Mouse (Mus musculus): Measurements from ENCODE around the gene Secisbp2. TPM values are rescaled to one million over a fixed set of nuclear protein-coding genes. Genes with fewer than 3 reads are reported as not detected.

Gene Secisbp2
- total RNA-seq (2012; rRNA removed): 23.2 and 26.6 TPM in 2 replicates
- 22.9 and 24.4 TPM in 2 replicates for total RNA-seq (2014; rRNA removed)
- polyA plus RNA-seq (2012; ENCODE audit: insufficient read length, low read depth): 25.6 and 28.8 TPM in 2 replicates

DNA sequence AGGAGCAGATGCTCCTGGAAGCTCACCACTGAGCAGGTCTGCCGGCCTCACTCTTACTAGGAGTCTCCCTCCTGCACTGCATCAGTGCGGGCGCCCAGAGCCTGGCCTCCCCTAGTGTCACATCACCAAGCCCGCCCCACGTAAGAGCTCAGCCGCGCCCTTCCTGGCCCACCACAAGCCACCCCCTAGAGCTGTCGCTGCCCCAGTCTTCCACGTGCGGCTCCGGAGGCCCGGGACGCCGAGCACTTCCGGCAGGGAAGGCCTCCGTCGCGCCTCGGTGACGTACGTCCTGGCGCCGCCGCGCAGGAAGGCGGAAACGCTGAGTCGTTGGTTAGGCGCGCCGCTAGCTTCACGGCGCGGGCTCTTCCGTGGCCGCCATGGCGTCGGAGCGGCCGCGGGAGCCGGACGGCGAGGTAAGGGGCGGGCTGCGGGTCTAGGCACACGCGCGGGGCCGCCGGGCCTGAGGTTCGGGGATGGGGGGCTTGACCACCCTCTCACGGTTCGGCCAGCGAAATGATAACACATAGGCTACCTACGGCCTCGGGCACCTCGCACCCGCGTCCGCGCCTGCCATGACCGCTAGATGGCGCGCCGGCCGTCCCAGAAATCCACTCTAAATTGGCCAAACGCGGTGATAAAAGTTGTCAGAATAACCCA lies at the start of gene Secisbp2:
Gene Secisbp2, plus strand, starts transcription at position 290 of the 657 bp plus-strand sequence.
- H3K4me3 ChIP-seq (replicated peaks in 1 of 3; ENCODE audit: low read depth in 2 of 3, low read length in 2 of 3, poor library complexity in 1 of 3): peak within 1 kb of the TSS; percentile 69 to 75 (median 74)
- peaks cover 57% of the 10 kb centered on the region for H3K79me2 ChIP-seq (replicated peaks; ENCODE audit: control insufficient read depth, extremely low read depth, insufficient read depth, poor library complexity, severe bottlenecking)
- peaks cover 35 to 54% of the 10 kb centered on the region in 2 experiments for H3K36me3 ChIP-seq (replicated peaks in 1 of 2; ENCODE audit: control insufficient read depth in 1 of 2, insufficient read depth in 1 of 2, low read length in 1 of 2)
- peak; percentile 90 for DNase-seq (ENCODE audit: extremely low read depth)
- dilution Hi-C loops (cut with MboI; ENCODE audit: extremely low pct_ligation_motif_present, extremely low pct_unique_long_range_greater_than_20kb, low sequenced_read_pairs): no loop called here
- H3K4me2 ChIP-seq (ENCODE audit: insufficient read depth, low read depth, poor library complexity, severe bottlenecking): peak within 1 kb of the TSS; percentile 65
- H3K27ac ChIP-seq (ENCODE audit: insufficient read depth, low read depth): peak within 1 kb of the TSS; percentile 67
- H3K9me3 ChIP-seq (replicated peaks; ENCODE audit: low read length): no peaks in the 10 kb centered on the region
- peaks cover 5 to 24% of the 10 kb centered on the region in 2 experiments for H3K4me1 ChIP-seq (ENCODE audit: control insufficient read depth in 1 of 2, insufficient read depth in 2 of 2)
- peak within 1 kb of the TSS; percentile 52 for H3K9ac ChIP-seq (ENCODE audit: insufficient read depth, low read depth)
- in situ Hi-C loops (cut with MboI; ENCODE audit: low pct_ligation_motif_present, low pct_unique_long_range_greater_than_20kb, low sequenced_read_pairs): no loop called here
- TF ChIP-seq USF2 (conservative IDR thresholded peaks at IDR 0.05; ENCODE audit: low read depth, low read length) (no peak), ZKSCAN1 (IDR thresholded peaks at IDR 0.05; ENCODE audit: borderline replicate concordance, low read depth, low read length) (no peak; the same call in 1 of the 2 replicates), IRF4 (IDR thresholded peaks at IDR 0.05; ENCODE audit: low read depth, low read length) (peak; percentile 61; the same call in 1 of the 2 replicates), UBTF (IDR thresholded peaks at IDR 0.05; ENCODE audit: low read depth, low read length) (no peak), NRF1 (IDR thresholded peaks at IDR 0.05; ENCODE audit: low read depth, low read length) (peak; percentile 59), SMC3 (IDR thresholded peaks at IDR 0.05; ENCODE audit: low read depth, low read length) (peak; percentile 52), ZMIZ1 (IDR thresholded peaks at IDR 0.05; ENCODE audit: low read depth, low read length) (peak; percentile 90), NELFE (IDR thresholded peaks at IDR 0.05; ENCODE audit: low read depth, low read length) (peak; percentile 90), TCF12 (IDR thresholded peaks at IDR 0.05; ENCODE audit: low read depth, low read length) (peak; percentile 76), MAX (IDR thresholded peaks at IDR 0.05; ENCODE audit: low read length) (peak; percentile 97), PAX5 (IDR thresholded peaks at IDR 0.05; ENCODE audit: low read length) (no peak), BHLHE40 (IDR thresholded peaks at IDR 0.05; ENCODE audit: low read depth, low read length) (peak; percentile 85), CHD2 (IDR thresholded peaks at IDR 0.05; ENCODE audit: low read length) (peak; percentile 42; the same call in 1 of the 2 replicates), JUND (conservative IDR thresholded peaks at IDR 0.05; ENCODE audit: low read depth, low read length) (no peak), ZNF384 (IDR thresholded peaks at IDR 0.05; ENCODE audit: low read depth, low read length) (no peak), ELF1 (IDR thresholded peaks at IDR 0.05; ENCODE audit: low read depth, low read length) (peak; percentile 100), CHD1 (IDR thresholded peaks at IDR 0.05; ENCODE audit: low read depth, low read length) (no peak), MXI1 (IDR thresholded peaks at IDR 0.05; ENCODE audit: low read depth, low read length) (peak; percentile 100), HCFC1 (IDR thresholded peaks at IDR 0.05; ENCODE audit: low read depth, low read length) (peak; percentile 97), CTCF (conservative IDR thresholded peaks at IDR 0.05 in 1 of 2, IDR thresholded peaks at IDR 0.05 in 1 of 2; ENCODE audit: low read depth in 2 of 2, low read length in 2 of 2) (peak; percentile 48 to 81; a peak in 3 of 4 replicates), EP300 (IDR thresholded peaks at IDR 0.05; ENCODE audit: low read length) (no peak), MAZ (IDR thresholded peaks at IDR 0.05; ENCODE audit: low read depth, low read length) (no peak), RCOR1 (conservative IDR thresholded peaks at IDR 0.05; ENCODE audit: low read depth, low read length) (no peak; the same call in 1 of the 2 replicates), ETS1 (conservative IDR thresholded peaks at IDR 0.05; ENCODE audit: low read depth, low read length) (peak; percentile 30), MAFK (IDR thresholded peaks at IDR 0.05; ENCODE audit: insufficient replicate concordance, low read length) (peak; percentile 75; the same call in 1 of the 2 replicates), POLR2A (IDR thresholded peaks at IDR 0.05; ENCODE audit: low read depth, low read length) (peak; percentile 84), RAD21 (IDR thresholded peaks at IDR 0.05; ENCODE audit: low read depth, low read length) (peak; percentile 43), GABPA (IDR thresholded peaks at IDR 0.05; ENCODE audit: insufficient replicate concordance, low read depth, low read length) (peak; percentile 31; the same call in 1 of the 2 replicates), MEF2A (IDR thresholded peaks at IDR 0.05; ENCODE audit: borderline replicate concordance, low read depth, low read length) (peak; percentile 61), POLR2AphosphoS2 (IDR thresholded peaks at IDR 0.05; ENCODE audit: low read depth, low read length) (peak; percentile 95), JUN (IDR thresholded peaks at IDR 0.05; ENCODE audit: insufficient read depth, low read depth, low read length) (no peak), ZC3H11A (IDR thresholded peaks at IDR 0.05; ENCODE audit: low read depth, low read length) (no peak), TBP (conservative IDR thresholded peaks at IDR 0.05; ENCODE audit: low read depth, low read length) (no peak), SIN3A (IDR thresholded peaks at IDR 0.05; ENCODE audit: low read length) (peak; percentile 98), E2F4 (IDR thresholded peaks at IDR 0.05; ENCODE audit: insufficient replicate concordance, low read depth, low read length) (no peak; the same call in 1 of the 2 replicates), KAT2A (IDR thresholded peaks at IDR 0.05; ENCODE audit: insufficient replicate concordance, low read length) (peak; percentile 92; the same call in 1 of the 2 replicates), MYC (IDR thresholded peaks at IDR 0.05; ENCODE audit: low read depth, low read length) (peak; percentile 93), USF1 (IDR thresholded peaks at IDR 0.05; ENCODE audit: low read depth, low read length) (no peak)
- H3K27me3 ChIP-seq (replicated peaks): no peaks in the 10 kb centered on the region

Measured in CH12.LX (cell line).